Comparison of ENCODE assay signal across 21 mouse cellular contexts in genomic region chr12:8901934-8902333, GRCm38 (mm10). TPM values are rescaled to one million over a fixed set of nuclear protein-coding genes. Genes with fewer than 3 reads are reported as not detected.
DNase-seq lines count a peak whose midpoint lies in the region; ATAC-seq lines count a peak whose summit lies in the region.
"Had no signal": no experiment of that assay in that cellular context is flagged by ENCODE, and none has a peak within 500 bp of the region (broad histone marks: within the 10 kb centered on the region; RNA-seq: fewer than 3 reads in every experiment).

No protein-coding gene starts in this region.

- H3K9ac ChIP-seq in forebrain, embryonic 14.5 days (ENCODE audit: low read length) = no peak overlapping the region
- H3K9ac ChIP-seq in hindbrain, embryonic 11.5 days (ENCODE audit: low read depth, low read length) = no peak overlapping the region
- H3K9ac ChIP-seq: forebrain, embryonic 15.5 days; heart, embryonic 12.5 days; hindbrain, embryonic 12.5 days had no signal

- WGBS in forebrain, embryonic 10.5 days = 28% methylated on average over 2 of the region's 2 CpGs
- WGBS in forebrain, embryonic 14.5 days = 16% methylated on average over 2 of the region's 2 CpGs
- 12% methylated on average over 2 of the region's 2 CpGs for WGBS in hindbrain, embryonic 10.5 days
- WGBS in hindbrain, embryonic 11.5 days = 13% methylated on average over 2 of the region's 2 CpGs
- 6% methylated on average over 2 of the region's 2 CpGs for WGBS in embryonic facial prominence, embryonic 10.5 days
- 6% methylated on average over 2 of the region's 2 CpGs for WGBS in limb, embryonic 10.5 days

- H3K4me1 ChIP-seq in forebrain, embryonic 10.5 days = peaks cover 43% of the 10 kb centered on the region
- peaks cover 9% of the 10 kb centered on the region for H3K4me1 ChIP-seq in forebrain, embryonic 14.5 days (ENCODE audit: control insufficient read depth, insufficient read depth, low read length)
- H3K4me1 ChIP-seq in hindbrain, embryonic 10.5 days (replicated peaks) = peaks cover 45% of the 10 kb centered on the region
- H3K4me1 ChIP-seq in hindbrain, embryonic 11.5 days (replicated peaks; ENCODE audit: control insufficient read depth, insufficient read depth, low read length) = 0 out of 2 replicates have a peak, but pooled peaks cover 2% of the 10 kb centered on the region
- peaks cover 49% of the 10 kb centered on the region for H3K4me1 ChIP-seq in embryonic facial prominence, embryonic 10.5 days
- H3K4me1 ChIP-seq in limb, embryonic 10.5 days = peaks cover 46% of the 10 kb centered on the region

- no peak for ATAC-seq in forebrain, embryonic 14.5 days
- ATAC-seq in hindbrain, embryonic 11.5 days (ENCODE audit: low FRiP score) = no peak
- ATAC-seq: activated CD4-positive, CD25-positive, alpha-beta regulatory T cell, adult 4 months; forebrain, embryonic 15.5 days; hindbrain, embryonic 16.5 days; inflammation-experienced regulatory T-cells, adult 6 months; Patski had no signal

- no peak overlapping the region for H3K4me3 ChIP-seq in forebrain, embryonic 10.5 days
- no peak overlapping the region for H3K4me3 ChIP-seq in forebrain, embryonic 14.5 days (ENCODE audit: low read depth, low read length)
- H3K4me3 ChIP-seq in hindbrain, embryonic 10.5 days = no peak overlapping the region
- H3K4me3 ChIP-seq in hindbrain, embryonic 11.5 days (ENCODE audit: low read depth, low read length) = no peak overlapping the region
- H3K4me3 ChIP-seq in embryonic facial prominence, embryonic 10.5 days = no peak overlapping the region
- H3K4me3 ChIP-seq in limb, embryonic 10.5 days = no peak overlapping the region
- H3K4me3 ChIP-seq: forebrain, embryonic 15.5 days; heart, embryonic 12.5 days; hindbrain, embryonic 12.5 days had no signal

- no peak overlapping the region for H3K4me2 ChIP-seq in forebrain, embryonic 14.5 days (ENCODE audit: low read length)
- no peak overlapping the region for H3K4me2 ChIP-seq in hindbrain, embryonic 11.5 days (replicated peaks; ENCODE audit: low read depth, low read length)
- H3K4me2 ChIP-seq: forebrain, embryonic 15.5 days; heart, embryonic 12.5 days; hindbrain, embryonic 12.5 days had no signal

- H3K36me3 ChIP-seq in forebrain, embryonic 10.5 days (replicated peaks) = no peaks in the 10 kb centered on the region
- no peaks in the 10 kb centered on the region for H3K36me3 ChIP-seq in forebrain, embryonic 14.5 days (ENCODE audit: control insufficient read depth, insufficient read depth, low read length)
- H3K36me3 ChIP-seq in hindbrain, embryonic 10.5 days = no peaks in the 10 kb centered on the region
- H3K36me3 ChIP-seq in hindbrain, embryonic 11.5 days (ENCODE audit: control insufficient read depth, insufficient read depth, low read length) = no peaks in the 10 kb centered on the region
- H3K36me3 ChIP-seq in embryonic facial prominence, embryonic 10.5 days (replicated peaks) = no peaks in the 10 kb centered on the region
- no peaks in the 10 kb centered on the region for H3K36me3 ChIP-seq in limb, embryonic 10.5 days
- H3K36me3 ChIP-seq: forebrain, embryonic 15.5 days; heart, embryonic 12.5 days; hindbrain, embryonic 12.5 days had no signal

- H3K27ac ChIP-seq in forebrain, embryonic 10.5 days = peak overlapping the region; percentile 21
- no peak overlapping the region for H3K27ac ChIP-seq in forebrain, embryonic 14.5 days (ENCODE audit: low read depth, low read length)
- peak overlapping the region; percentile 82 for H3K27ac ChIP-seq in hindbrain, embryonic 10.5 days
- no peak overlapping the region for H3K27ac ChIP-seq in hindbrain, embryonic 11.5 days (ENCODE audit: low read depth, low read length)
- peak overlapping the region; percentile 75 for H3K27ac ChIP-seq in embryonic facial prominence, embryonic 10.5 days (replicated peaks)
- H3K27ac ChIP-seq in limb, embryonic 10.5 days = peak overlapping the region; percentile 82
- H3K27ac ChIP-seq: forebrain, embryonic 15.5 days; hindbrain, embryonic 12.5 days had no signal

- no peaks in the 10 kb centered on the region for H3K27me3 ChIP-seq in forebrain, embryonic 10.5 days (ENCODE audit: poor library complexity, severe bottlenecking)
- no peaks in the 10 kb centered on the region for H3K27me3 ChIP-seq in forebrain, embryonic 14.5 days (replicated peaks; ENCODE audit: control insufficient read depth, insufficient read depth, low read length)
- no peaks in the 10 kb centered on the region for H3K27me3 ChIP-seq in hindbrain, embryonic 10.5 days (ENCODE audit: insufficient read depth, poor library complexity, severe bottlenecking)
- H3K27me3 ChIP-seq in hindbrain, embryonic 11.5 days (ENCODE audit: control insufficient read depth, insufficient read depth, low read length) = no peaks in the 10 kb centered on the region
- H3K27me3 ChIP-seq in embryonic facial prominence, embryonic 10.5 days (replicated peaks; ENCODE audit: low read depth, poor library complexity, severe bottlenecking) = no peaks in the 10 kb centered on the region
- no peaks in the 10 kb centered on the region for H3K27me3 ChIP-seq in limb, embryonic 10.5 days (ENCODE audit: low read depth, poor library complexity, severe bottlenecking)
- H3K27me3 ChIP-seq: CH12.LX; forebrain, embryonic 15.5 days; heart, embryonic 12.5 days; hindbrain, embryonic 12.5 days; Patski had no signal

- no peaks in the 10 kb centered on the region for H3K9me3 ChIP-seq in forebrain, embryonic 10.5 days
- H3K9me3 ChIP-seq in forebrain, embryonic 14.5 days (replicated peaks; ENCODE audit: control insufficient read depth, low read length) = no peaks in the 10 kb centered on the region
- H3K9me3 ChIP-seq in hindbrain, embryonic 10.5 days = no peaks in the 10 kb centered on the region
- H3K9me3 ChIP-seq in hindbrain, embryonic 11.5 days (ENCODE audit: control insufficient read depth, low read length) = no peaks in the 10 kb centered on the region
- H3K9me3 ChIP-seq in embryonic facial prominence, embryonic 10.5 days = no peaks in the 10 kb centered on the region
- no peaks in the 10 kb centered on the region for H3K9me3 ChIP-seq in limb, embryonic 10.5 days (replicated peaks)
- H3K9me3 ChIP-seq: forebrain, embryonic 15.5 days; heart, embryonic 12.5 days; hindbrain, embryonic 12.5 days had no signal

- no peak for DNase-seq in forebrain, embryonic 10.5 days (ENCODE audit: extremely low spot score, low spot score)
- no peak for DNase-seq in forebrain, embryonic 14.5 days (ENCODE audit: low spot score)
- DNase-seq in hindbrain, embryonic 10.5 days (ENCODE audit: low spot score) = no peak
- no peak for DNase-seq in hindbrain, embryonic 11.5 days (ENCODE audit: low spot score)
- no peak for DNase-seq in embryonic facial prominence, embryonic 10.5 days (ENCODE audit: low spot score)
- DNase-seq in limb, embryonic 10.5 days (ENCODE audit: low spot score) = no peak
- no peak for DNase-seq in testis, postnatal 14 days (ENCODE audit: low spot score)
- DNase-seq: adrenal gland, postnatal 14 days; cerebellum, adult 11-12 months; cerebellum, adult 9-10 months; cerebellum, postnatal 25 days; gastrocnemius, postnatal 14 days had no signal

RNA-seq across cellular contexts. Expression of gene Laptm4a, which starts 19.5 kb away (rescaled TPM):
- polyA plus RNA-seq in forebrain, embryonic 10.5 days (2016; fragmentation: Nextera tagmentation; extraction: Ambion mirVana) = 178 and 181 TPM in 2 replicates
- 192 and 199 TPM in 2 replicates for polyA plus RNA-seq in forebrain, embryonic 14.5 days (2014; fragmentation: Nextera tagmentation; extraction: Ambion mirVana)
- 130 and 147 TPM in 2 replicates for polyA plus RNA-seq in hindbrain, embryonic 10.5 days (2016; fragmentation: Nextera tagmentation; extraction: Ambion mirVana)
- polyA plus RNA-seq in hindbrain, embryonic 11.5 days (2014; fragmentation: Nextera tagmentation; extraction: Ambion mirVana) = 104 and 164 TPM in 2 replicates
- 170 and 196 TPM in 2 replicates for polyA plus RNA-seq in embryonic facial prominence, embryonic 10.5 days (2016; fragmentation: Nextera tagmentation; extraction: Ambion mirVana)
- 156 and 185 TPM in 2 replicates for polyA plus RNA-seq in limb, embryonic 10.5 days (2016; fragmentation: Nextera tagmentation; extraction: Ambion mirVana)

RNA-seq across cellular contexts. Expression of gene Matn3, which starts 45.8 kb away (rescaled TPM):
- 5.9 and 7.0 TPM in 2 replicates for polyA plus RNA-seq in forebrain, embryonic 10.5 days (2016; fragmentation: Nextera tagmentation; extraction: Ambion mirVana)
- polyA plus RNA-seq in forebrain, embryonic 14.5 days (2014; fragmentation: Nextera tagmentation; extraction: Ambion mirVana) = 0.18 TPM in 1 of 2 replicates, not detected in the other
- 2.5 and 3.7 TPM in 2 replicates for polyA plus RNA-seq in hindbrain, embryonic 10.5 days (2016; fragmentation: Nextera tagmentation; extraction: Ambion mirVana)
- 1.2 and 1.6 TPM in 2 replicates for polyA plus RNA-seq in hindbrain, embryonic 11.5 days (2014; fragmentation: Nextera tagmentation; extraction: Ambion mirVana)
- 3.0 and 3.3 TPM in 2 replicates for polyA plus RNA-seq in embryonic facial prominence, embryonic 10.5 days (2016; fragmentation: Nextera tagmentation; extraction: Ambion mirVana)
- 5.2 and 5.4 TPM in 2 replicates for polyA plus RNA-seq in limb, embryonic 10.5 days (2016; fragmentation: Nextera tagmentation; extraction: Ambion mirVana)
- polyA plus RNA-seq: activated CD4-positive, CD25-positive, alpha-beta regulatory T cell, adult 4 months; inflammation-experienced regulatory T-cells, adult 6 months; intestine, postnatal 0 days had no signal

Comparison
In these comparisons a context has a peak if more than half of its experiments do, and no peak if none do; other contexts are left out.
1. H3K27ac ChIP-seq: peak in forebrain, embryonic 10.5 days (single experiment), hindbrain, embryonic 10.5 days (single experiment), embryonic facial prominence, embryonic 10.5 days (single experiment) and limb, embryonic 10.5 days (single experiment); none in forebrain, embryonic 14.5 days (single experiment) and hindbrain, embryonic 11.5 days (single experiment).